Mouse (Mus musculus) C2C12 (cell line): ENCODE data around the gene Grk3. TPM values are rescaled to one million over a fixed set of nuclear protein-coding genes. Genes with fewer than 3 reads are reported as not detected.

ENCODE experiments used
- H3K27me3 ChIP-seq: one replicate; pipeline ENCODE4 v1.6.1; 2011; ENCODE audit not compliant: control insufficient read depth, insufficient read depth, insufficient read length
- H3K36me3 ChIP-seq: one replicate; pipeline ENCODE4 v1.6.1; 2011; ENCODE audit not compliant: control insufficient read depth, insufficient read depth
- H3K4me3 ChIP-seq: one replicate; pipeline ENCODE4 v1.5.1; 2011; ENCODE audit warnings: mild to moderate bottlenecking, control low read depth; ENCODE audit not compliant: poor library complexity, insufficient read depth, severe bottlenecking
- H3K79me2 ChIP-seq: one replicate; pipeline ENCODE4 v1.6.1; 2011; ENCODE audit not compliant: control insufficient read depth, insufficient read depth
- H3K79me3 ChIP-seq: one replicate; pipeline ENCODE4 v1.6.1; 2011; ENCODE audit warnings: low read depth, control low read depth
- H3ac ChIP-seq: one replicate; pipeline ENCODE3; 2011; ENCODE audit warnings: low read depth; ENCODE audit not compliant: control insufficient read depth, insufficient read length
- CEBPB ChIP-seq: IDR thresholded peaks from one replicate; pipeline ENCODE4 v1.6.1; 2011; ENCODE audit warnings: low read depth, mild to moderate bottlenecking, control low read depth, moderate library complexity
- CTCF ChIP-seq: IDR thresholded peaks from one replicate; pipeline ENCODE4 v1.5.1; 2011; ENCODE audit not compliant: control insufficient read depth, insufficient read depth, insufficient read length
- FOSL1 ChIP-seq: IDR thresholded peaks from one replicate; pipeline ENCODE4 v1.8.0; 2011; ENCODE audit warnings: mild to moderate bottlenecking, low read length; ENCODE audit not compliant: poor library complexity, insufficient read depth, severe bottlenecking
- MAX ChIP-seq: IDR thresholded peaks from one replicate; pipeline ENCODE4 v1.6.1; 2011; ENCODE audit warnings: mild to moderate bottlenecking, control low read depth
- MYOD1 ChIP-seq: IDR thresholded peaks from one replicate; pipeline ENCODE4 v1.6.1; 2011; ENCODE audit warnings: low read depth; ENCODE audit not compliant: control insufficient read depth, insufficient read length
- MYOG ChIP-seq: IDR thresholded peaks from one replicate; pipeline ENCODE4 v1.6.1; 2011; ENCODE audit not compliant: control insufficient read depth, insufficient read length; ENCODE audit errors: extremely low read depth
- USF1 ChIP-seq: IDR thresholded peaks from one replicate; pipeline ENCODE4 v1.6.1; 2011; ENCODE audit warnings: low read depth, mild to moderate bottlenecking, control low read depth, moderate library complexity
- polyA plus RNA-seq: library from polyadenylated mRNA; unstranded; fragments of >200 nt; fragmentation: generic; extraction: Trizol; gene quantifications from one replicate; pipeline ENCODE4 v1.2.1, GENCODE M21; 2012; ENCODE audit warnings: missing spikeins

Gene Grk3
- polyA plus RNA-seq, 1 experiment: not detected

- TF ChIP-seq CEBPB (no peak), FOSL1 (no peak), MYOD1 (no peak), CTCF (no peak), MYOG (no peak), MAX (no peak), USF1 (no peak)
Observed at GRCm38 (mm10) chr5:113030082-113030481, 14.5 kb upstream of the Grk3 start.

GRCm38 (mm10) chr5:113026706-113027105 is 11.1 kb upstream of the Grk3 start:
- no peaks in the 10 kb centered on the region for H3K79me2 ChIP-seq
- H3K27me3 ChIP-seq: no peaks in the 10 kb centered on the region
- TF ChIP-seq CTCF (no peak), MYOD1 (no peak), MAX (no peak), MYOG (no peak), CEBPB (no peak), USF1 (no peak), FOSL1 (no peak)
- no peak overlapping the region for H3ac ChIP-seq
- H3K4me3 ChIP-seq: no peak overlapping the region
- H3K36me3 ChIP-seq: no peaks in the 10 kb centered on the region
- no peaks in the 10 kb centered on the region for H3K79me3 ChIP-seq

More at GRCm38 (mm10) chr5:113030082-113030481, 14.5 kb upstream of the Grk3 start:
- no peaks in the 10 kb centered on the region for H3K79me2 ChIP-seq
- no peaks in the 10 kb centered on the region for H3K79me3 ChIP-seq
- H3ac ChIP-seq: no peak overlapping the region
- H3K36me3 ChIP-seq: no peaks in the 10 kb centered on the region
- H3K27me3 ChIP-seq: no peaks in the 10 kb centered on the region
- no peak overlapping the region for H3K4me3 ChIP-seq

DNA sequence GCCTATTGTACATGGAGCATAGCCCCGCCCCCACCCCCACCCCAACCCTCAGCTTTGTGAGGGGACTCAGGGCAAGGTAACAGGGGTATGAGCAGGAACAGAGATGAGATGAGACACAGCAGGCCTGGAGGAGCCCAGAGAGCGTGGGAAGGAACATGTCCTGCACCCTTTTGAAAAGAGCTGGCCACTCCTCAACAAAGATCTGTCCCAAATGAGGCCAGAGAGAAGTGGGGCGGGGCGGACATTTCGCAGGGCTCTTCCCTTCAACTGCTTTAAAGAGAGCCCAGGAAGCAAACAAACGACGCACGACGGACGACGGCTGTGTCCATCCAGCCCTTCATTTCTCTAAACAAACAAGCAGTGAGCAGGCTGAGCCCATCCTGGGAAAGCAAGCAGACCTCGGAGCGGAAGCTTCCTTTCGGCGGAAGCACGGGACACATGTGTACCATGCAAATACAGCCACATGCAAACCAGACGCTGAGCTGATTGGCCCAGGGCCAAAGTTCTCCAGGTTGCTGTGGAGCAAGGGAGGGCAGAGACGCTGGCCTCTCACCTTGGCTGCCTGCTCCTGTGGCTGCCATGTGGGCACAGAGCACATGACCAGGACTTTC is 8.7 kb upstream of the Grk3 start:
- Histone ChIP-seq H3ac (no peak overlapping the region), H3K4me3 (no peak overlapping the region), H3K79me2 (no peaks in the 10 kb centered on the region), H3K79me3 (no peaks in the 10 kb centered on the region), H3K36me3 (no peaks in the 10 kb centered on the region), H3K27me3 (no peaks in the 10 kb centered on the region)
- TF ChIP-seq USF1: no peak
- TF ChIP-seq MAX: no peak
- no peak for TF ChIP-seq CTCF
- TF ChIP-seq FOSL1: no peak
- TF ChIP-seq CEBPB: no peak
- no peak for TF ChIP-seq MYOD1
- no peak for TF ChIP-seq MYOG

GRCm38 (mm10) chr5:113018190-113018589 is 2.6 kb upstream of the Grk3 start:
- no peak for TF ChIP-seq FOSL1
- TF ChIP-seq MYOD1: no peak
- TF ChIP-seq CTCF: no peak
- TF ChIP-seq MYOG: no peak
- no peak for TF ChIP-seq USF1
- TF ChIP-seq MAX: no peak
- no peak for TF ChIP-seq CEBPB

GRCm38 (mm10) chr5:113017004-113017403 is 1.4 kb upstream of the Grk3 start:
- Histone ChIP-seq H3K4me3 (no peak overlapping the region), H3ac (no peak overlapping the region), H3K79me2 (no peaks in the 10 kb centered on the region), H3K79me3 (no peaks in the 10 kb centered on the region), H3K27me3 (peaks cover 21% of the 10 kb centered on the region), H3K36me3 (no peaks in the 10 kb centered on the region)
- no peak for TF ChIP-seq CTCF
- TF ChIP-seq CEBPB: no peak
- TF ChIP-seq MYOG: no peak
- no peak for TF ChIP-seq USF1
- TF ChIP-seq FOSL1: no peak
- no peak for TF ChIP-seq MYOD1
- TF ChIP-seq MAX: no peak

More at GRCm38 (mm10) chr5:113018190-113018589, 2.6 kb upstream of the Grk3 start:
- H3K27me3 ChIP-seq: peaks cover 21% of the 10 kb centered on the region
- H3K36me3 ChIP-seq: no peaks in the 10 kb centered on the region
- no peak overlapping the region for H3K4me3 ChIP-seq
- H3ac ChIP-seq: no peak overlapping the region
- no peaks in the 10 kb centered on the region for H3K79me3 ChIP-seq
- H3K79me2 ChIP-seq: no peaks in the 10 kb centered on the region

DNA sequence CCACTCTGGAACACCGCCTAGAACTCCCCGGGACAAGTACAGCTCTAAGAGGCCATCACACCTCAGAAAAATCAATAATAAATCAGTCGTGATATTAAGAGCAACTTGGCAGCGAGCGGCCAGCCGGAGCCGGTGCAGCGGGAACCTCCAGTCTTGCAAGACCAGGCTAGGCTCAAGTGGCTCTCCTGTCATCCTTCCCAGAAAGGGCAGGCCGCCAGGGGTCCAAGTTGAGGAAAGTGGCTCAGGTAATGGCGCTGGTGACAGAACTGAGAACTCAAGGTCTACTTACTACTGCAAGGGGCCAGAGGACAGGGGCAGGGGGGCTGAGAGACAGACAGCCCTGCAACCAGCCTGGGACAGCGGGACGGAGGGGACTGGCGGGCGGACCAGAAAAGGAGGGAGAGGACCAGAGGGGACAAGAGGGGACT is 769 bp downstream of the Grk3 start:
- Histone ChIP-seq H3K79me2 (no peaks in the 10 kb centered on the region), H3K79me3 (no peaks in the 10 kb centered on the region), H3K4me3 (no peak overlapping the region), H3ac (no peak overlapping the region), H3K27me3 (peaks cover 28% of the 10 kb centered on the region), H3K36me3 (no peaks in the 10 kb centered on the region)
- TF ChIP-seq MYOG (no peak), MAX (no peak), CTCF (no peak), FOSL1 (no peak), CEBPB (no peak), USF1 (no peak)
